Mouse (Mus musculus) stomach, embryonic 14.5 days (tissue): ENCODE results near the gene Hoxc10. TPM values are rescaled to one million over a fixed set of nuclear protein-coding genes. Genes with fewer than 3 reads are reported as not detected.

Experiments
- ATAC-seq: fragments of 200-750 bp; cut with Nextera tagmentation; 2 replicates; pipeline ENCODE4 v1.8.0; 2017; ENCODE audit warnings: low read depth, moderate TSS enrichment; ENCODE audit not compliant: insufficient number of reproducible peaks, insufficient read depth, low FRiP score
- H3K27ac ChIP-seq: fragments of 300-500 bp; sonication (generic); 2 replicates; pipeline ENCODE4 v1.5.1; 2014; ENCODE audit warnings: mild to moderate bottlenecking, low read length, moderate library complexity, mixed read lengths
- H3K27me3 ChIP-seq: fragments of 300-500 bp; sonication (generic); 2 replicates; pipeline ENCODE4 v1.6.1; 2014; ENCODE audit warnings: low read length, control low read depth, mixed read lengths; ENCODE audit not compliant: control insufficient read depth, insufficient read depth
- H3K36me3 ChIP-seq: fragments of 300-500 bp; sonication (generic); 2 replicates; pipeline ENCODE4 v1.6.1; 2014; ENCODE audit warnings: mild to moderate bottlenecking, control low read depth, low read length, moderate library complexity, mixed read lengths; ENCODE audit not compliant: control insufficient read depth, insufficient read depth
- H3K4me1 ChIP-seq: fragments of 300-500 bp; sonication (generic); 2 replicates; pipeline ENCODE4 v1.6.1; 2014; ENCODE audit warnings: low read length, control low read depth, mixed read lengths; ENCODE audit not compliant: control insufficient read depth, insufficient read depth
- H3K4me2 ChIP-seq: fragments of 300-500 bp; sonication (generic); replicated peaks from 2 replicates; pipeline ENCODE4 v1.6.1; 2014; ENCODE audit warnings: low read depth, low read length, control low read depth
- H3K4me3 ChIP-seq: fragments of 300-500 bp; sonication (generic); 2 replicates; pipeline ENCODE4 v1.5.1; 2014; ENCODE audit warnings: low read depth, low read length, control low read depth
- H3K9ac ChIP-seq: fragments of 300-500 bp; sonication (generic); replicated peaks from 2 replicates; pipeline ENCODE4 v1.6.1; 2014; ENCODE audit warnings: low read depth, mild to moderate bottlenecking, control low read depth, low read length, moderate library complexity, mixed read lengths
- H3K9me3 ChIP-seq: fragments of 300-500 bp; sonication (generic); 2 replicates; pipeline ENCODE4 v1.6.1; 2016; ENCODE audit warnings: low read depth, low read length, control low read depth; ENCODE audit not compliant: control insufficient read depth
- WGBS: fragments of 180-500 bp; shearing (Covaris S2); extraction: QIAGEN DNeasy Blood & Tissue Kit; methylation state at CpG from one replicate; pipeline ENCODE4 v1.1.7; 2014; 5-methylcytosine and 5-hydroxymethylcytosine counted together
- polyA plus RNA-seq: library from polyadenylated mRNA; unstranded; fragments of >200 nt; fragmentation: Nextera tagmentation; extraction: Ambion mirVana; gene quantifications from 2 replicates; pipeline ENCODE4 v1.2.1, GENCODE M21; 2014

The Hoxc10 gene
- polyA plus RNA-seq, 1 experiment from 2014 or later = not detected

DNA sequence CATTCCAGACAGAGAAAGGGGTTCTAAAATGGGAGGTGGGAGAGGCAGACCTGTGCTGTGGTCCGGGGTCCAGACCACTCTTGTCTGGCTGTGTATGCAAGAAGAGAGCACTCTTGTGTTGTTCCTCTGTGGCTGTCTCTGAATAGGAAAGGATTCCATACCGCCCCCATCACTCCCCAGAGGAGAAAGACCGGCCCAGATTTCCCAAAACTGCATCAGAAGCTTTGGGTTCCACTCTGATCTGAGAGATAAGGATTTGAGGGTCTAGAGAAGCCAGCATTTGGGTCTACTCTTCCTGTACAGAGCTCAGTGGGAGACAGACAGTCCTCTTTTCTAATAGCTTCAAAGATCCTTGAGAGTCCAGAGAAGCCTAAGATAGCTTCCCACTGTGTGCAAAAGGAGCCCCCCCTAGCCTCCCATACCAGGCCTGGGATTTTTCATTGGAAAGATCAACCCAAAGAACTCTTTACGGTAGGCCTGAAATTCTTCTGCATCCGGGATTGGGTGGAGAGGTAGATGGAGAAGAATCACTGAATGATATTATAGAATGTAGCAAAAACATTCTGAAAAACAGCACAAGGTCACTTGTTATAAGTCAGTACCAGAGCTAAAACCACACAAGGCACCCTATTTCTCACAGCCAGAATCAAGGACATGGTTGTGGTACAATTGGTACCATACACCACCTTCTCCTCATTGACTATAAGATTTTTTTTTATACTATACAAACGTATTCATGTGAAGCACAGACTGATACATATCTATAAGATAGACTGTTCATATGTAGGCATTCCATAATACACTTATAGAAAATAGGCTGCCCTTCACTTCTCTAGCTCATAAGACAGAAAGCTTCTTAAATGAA, 43.7 kb upstream of the Hoxc10 start:
- Histone ChIP-seq H3K9me3 (no peaks in the 10 kb centered on the region), H3K36me3 (no peaks in the 10 kb centered on the region), H3K4me1 (0 out of 2 replicates have a peak, but pooled peaks cover 6% of the 10 kb centered on the region), H3K9ac (no peak overlapping the region), H3K4me2 (no peak overlapping the region), H3K4me3 (no peak overlapping the region), H3K27me3 (peaks cover 91% of the 10 kb centered on the region), H3K27ac (no peak overlapping the region)
- 17% methylated on average over 6 of the region's 6 CpGs for WGBS
- no peak for ATAC-seq

DNA sequence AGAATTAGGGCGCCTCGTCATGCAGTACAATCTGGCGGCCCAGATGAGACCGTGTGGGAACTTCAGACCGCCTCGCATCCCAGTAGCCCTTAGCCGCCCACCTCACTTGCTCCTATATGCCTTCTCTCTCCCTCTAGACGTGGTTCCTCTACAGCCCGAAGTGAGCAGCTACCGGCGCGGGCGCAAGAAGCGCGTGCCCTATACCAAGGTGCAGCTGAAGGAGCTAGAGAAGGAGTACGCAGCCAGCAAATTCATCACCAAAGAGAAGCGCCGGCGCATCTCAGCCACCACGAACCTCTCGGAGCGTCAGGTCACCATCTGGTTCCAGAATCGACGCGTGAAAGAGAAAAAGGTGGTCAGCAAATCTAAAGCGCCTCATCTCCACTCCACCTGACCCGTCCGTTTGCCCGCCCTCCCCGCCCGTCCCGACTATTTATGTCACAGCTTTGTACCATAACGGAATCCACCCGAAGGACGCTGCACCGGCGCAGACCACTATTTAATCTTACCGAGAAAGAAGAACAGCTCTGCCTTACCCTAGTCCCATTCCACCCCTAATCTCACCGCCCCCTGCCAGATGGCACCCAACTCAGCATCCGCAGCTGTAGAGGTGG, 39.5 kb upstream of the Hoxc10 start:
- peaks cover 94% of the 10 kb centered on the region for H3K27me3 ChIP-seq
- no peak overlapping the region for H3K27ac ChIP-seq
- H3K9me3 ChIP-seq = no peaks in the 10 kb centered on the region
- H3K4me2 ChIP-seq = no peak overlapping the region
- H3K9ac ChIP-seq = no peak overlapping the region
- 1% methylated on average over 40 of the region's 40 CpGs for WGBS
- H3K4me1 ChIP-seq = no peaks in the 10 kb centered on the region
- no peaks in the 10 kb centered on the region for H3K36me3 ChIP-seq
- H3K4me3 ChIP-seq = no peak overlapping the region
- no peak for ATAC-seq

DNA sequence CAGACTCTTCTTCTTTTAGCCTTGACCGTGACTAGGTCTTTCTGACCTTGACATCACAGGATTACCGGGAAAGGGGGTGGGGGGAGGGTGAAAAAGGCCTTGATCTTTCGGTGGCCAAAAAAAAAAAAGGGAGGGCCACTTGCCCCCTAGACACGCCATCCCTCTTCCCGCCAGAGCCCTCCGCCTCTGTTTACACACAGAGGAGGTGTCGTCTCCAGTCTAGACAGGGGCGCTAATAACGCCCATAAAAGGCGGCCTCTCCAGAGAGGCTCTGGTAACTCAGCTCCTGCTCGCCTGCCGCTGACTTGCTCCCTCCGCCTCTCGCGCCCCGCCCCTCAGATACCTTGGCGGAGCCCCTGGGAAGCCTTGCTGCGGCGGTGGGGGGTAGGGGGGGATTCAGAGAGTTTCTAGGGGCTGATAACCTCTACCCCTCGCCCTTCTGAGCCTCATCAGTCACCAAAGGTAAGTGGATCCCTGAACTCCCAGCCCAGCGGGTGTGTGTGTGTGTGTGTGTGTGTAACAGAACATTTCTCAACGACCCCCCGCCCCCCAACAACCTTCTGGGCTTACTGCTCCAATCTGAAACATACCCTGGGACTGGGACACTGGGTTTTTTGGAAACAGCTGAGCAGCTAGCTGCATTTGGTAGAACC, 34.8 kb upstream of the Hoxc10 start:
- Histone ChIP-seq H3K4me2 (no peak overlapping the region), H3K9ac (no peak overlapping the region)
- WGBS = 2% methylated on average over 23 of the region's 23 CpGs

DNA sequence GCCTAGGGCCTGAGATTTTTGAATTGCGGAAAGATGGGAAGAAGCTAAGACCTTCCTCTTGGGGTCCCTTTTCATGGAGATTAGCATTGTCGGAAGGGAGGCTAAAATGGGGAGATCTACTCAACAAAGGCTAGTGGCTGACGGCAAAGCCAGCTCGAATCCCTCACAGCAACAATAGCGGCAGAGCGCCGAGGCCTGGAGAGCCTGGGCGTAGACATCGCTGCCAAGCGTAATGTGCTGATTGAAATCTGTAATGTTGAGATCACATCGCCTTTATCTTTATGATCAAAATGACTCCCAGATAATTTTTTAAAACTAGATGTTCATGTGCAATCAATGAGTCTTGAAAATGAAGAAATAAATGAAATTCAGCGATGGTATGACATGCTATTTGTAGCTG, 32.2 kb upstream of the Hoxc10 start:
- Histone ChIP-seq H3K9me3 (no peaks in the 10 kb centered on the region), H3K4me1 (no peaks in the 10 kb centered on the region), H3K9ac (no peak overlapping the region), H3K4me3 (no peak overlapping the region), H3K27me3 (peaks cover 96% of the 10 kb centered on the region), H3K4me2 (no peak overlapping the region), H3K27ac (no peak overlapping the region), H3K36me3 (no peaks in the 10 kb centered on the region)
- ATAC-seq = no peak
- WGBS = 2% methylated on average over 12 of the region's 12 CpGs

More for the DNA sequence above, 34.8 kb upstream of the Hoxc10 start:
- H3K36me3 ChIP-seq = no peaks in the 10 kb centered on the region
- no peaks in the 10 kb centered on the region for H3K4me1 ChIP-seq
- no peak overlapping the region for H3K4me3 ChIP-seq
- ATAC-seq = no peak
- no peaks in the 10 kb centered on the region for H3K9me3 ChIP-seq
- H3K27me3 ChIP-seq = peaks cover 100% of the 10 kb centered on the region
- H3K27ac ChIP-seq = no peak overlapping the region

- Histone ChIP-seq H3K36me3 (no peaks in the 10 kb centered on the region), H3K4me3 (no peak overlapping the region), H3K27ac (no peak overlapping the region), H3K27me3 (peaks cover 96% of the 10 kb centered on the region), H3K4me1 (no peaks in the 10 kb centered on the region), H3K4me2 (no peak overlapping the region), H3K9me3 (no peaks in the 10 kb centered on the region), H3K9ac (no peak overlapping the region)
- WGBS = under 1% methylated on average over 27 of the region's 27 CpGs
- ATAC-seq = no peak
Measured at GRCm38 (mm10) chr15:102934897-102935296, 31.7 kb upstream of the Hoxc10 start.

DNA sequence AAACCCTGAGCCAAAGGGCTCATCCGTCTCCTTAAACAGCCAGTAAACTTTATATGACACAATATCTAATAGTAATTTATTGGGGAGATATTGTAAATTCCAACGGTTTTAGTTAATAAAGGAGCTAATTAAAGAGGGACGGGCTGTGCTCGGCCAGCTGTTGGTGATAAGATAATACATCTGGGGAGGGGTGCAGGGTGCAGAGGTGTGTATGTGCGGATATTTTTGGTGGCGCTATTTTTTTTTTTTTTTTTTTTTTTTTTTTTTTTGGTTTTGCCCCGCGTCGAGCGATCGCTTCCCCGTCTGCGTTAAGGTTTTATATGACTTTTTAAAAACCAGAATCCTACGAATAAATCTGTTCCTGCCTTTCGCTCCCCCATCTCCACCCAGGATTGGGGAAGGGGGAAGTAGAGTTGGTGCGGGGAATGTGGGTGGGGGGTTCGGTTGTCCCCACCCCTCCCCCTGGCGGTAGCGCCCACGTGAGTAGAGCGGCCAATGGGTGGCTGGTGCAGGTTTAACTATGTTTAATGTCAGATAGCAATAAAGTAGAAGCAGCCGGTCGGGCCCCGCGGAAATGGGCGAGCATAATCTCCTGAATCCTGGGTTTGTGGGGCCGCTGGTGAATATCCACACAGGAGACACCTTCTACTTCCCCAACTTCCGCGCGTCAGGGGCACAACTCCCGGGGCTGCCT, 30.2 kb upstream of the Hoxc10 start, which contains the start of gene Hoxc12:
Gene Hoxc12, plus strand, starts transcription at position 479 of the 694 bp plus-strand sequence.
- whole genome bisulfite sequencing = 2% methylated on average over 30 of the region's 31 CpGs
- ATAC-seq = no peak
- Histone ChIP-seq H3K9me3 (no peaks in the 10 kb centered on the region), H3K4me2 (no peak within 1 kb of the TSS), H3K27ac (no peak within 1 kb of the TSS), H3K4me1 (no peaks in the 10 kb centered on the region), H3K36me3 (no peaks in the 10 kb centered on the region), H3K4me3 (no peak within 1 kb of the TSS), H3K27me3 (peaks cover 96% of the 10 kb centered on the region), H3K9ac (no peak within 1 kb of the TSS)

DNA sequence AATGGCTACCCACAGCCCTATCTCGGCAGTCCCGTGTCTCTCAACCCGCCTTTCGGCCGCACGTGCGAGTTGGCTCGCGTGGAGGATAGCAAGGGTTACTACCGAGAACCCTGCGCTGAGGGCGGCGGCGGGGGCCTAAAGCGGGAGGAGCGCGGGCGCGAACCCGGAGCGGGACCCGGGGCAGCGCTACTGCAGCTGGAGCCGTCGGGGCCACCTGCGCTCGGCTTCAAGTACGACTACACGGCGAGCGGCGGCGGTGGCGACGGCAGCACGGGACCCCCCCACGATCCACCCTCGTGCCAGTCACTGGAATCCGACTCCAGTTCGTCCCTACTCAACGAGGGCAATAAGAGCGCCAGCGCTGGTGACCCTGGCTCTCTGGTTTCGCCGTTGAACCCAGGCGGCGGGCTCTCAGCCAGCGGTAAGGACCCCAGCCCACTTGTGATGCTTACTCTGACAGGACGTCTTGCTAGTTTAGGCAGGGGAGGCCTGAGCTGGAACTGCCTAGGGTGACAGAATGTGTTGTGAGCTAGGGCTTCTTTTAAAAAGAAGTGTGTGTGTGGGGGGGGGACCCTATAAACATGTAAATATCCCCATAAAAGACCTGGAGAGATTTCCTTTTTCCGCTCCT, 29.4 kb upstream of the Hoxc10 start:
- peaks cover 96% of the 10 kb centered on the region for H3K27me3 ChIP-seq
- H3K36me3 ChIP-seq = no peaks in the 10 kb centered on the region
- no peaks in the 10 kb centered on the region for H3K9me3 ChIP-seq
- H3K4me1 ChIP-seq = no peaks in the 10 kb centered on the region
- no peak overlapping the region for H3K27ac ChIP-seq
- WGBS = 2% methylated on average over 50 of the region's 50 CpGs
- H3K4me2 ChIP-seq = no peak overlapping the region
- ATAC-seq = no peak
- no peak overlapping the region for H3K9ac ChIP-seq
- H3K4me3 ChIP-seq = no peak overlapping the region
